Mouse (Mus musculus) G1E (cell line): ENCODE results near the gene Vcl.

Experiments
- CTCF ChIP-seq: IDR thresholded peaks from 2 replicates; pipeline ENCODE4 v1.5.1; 2012; ENCODE audit warnings: low read depth, low read length, inconsistent platforms, mixed read lengths
- GATA1 ChIP-seq: IDR thresholded peaks from 2 replicates; pipeline ENCODE4 v1.6.1; 2012; ENCODE audit warnings: borderline replicate concordance, low read length, inconsistent platforms, mixed read lengths
- GATA2 ChIP-seq: IDR thresholded peaks from 2 replicates; pipeline ENCODE4 v1.6.1; 2012; ENCODE audit warnings: low read depth, low read length, inconsistent platforms, borderline replicate concordance
- TAL1 ChIP-seq: conservative IDR thresholded peaks from 2 replicates; pipeline ENCODE4 v1.6.1; 2012; ENCODE audit warnings: low read depth, low read length, inconsistent platforms, mixed read lengths

GRCm38 (mm10) chr14:21077939-21078338, 148.7 kb downstream of the Vcl start:
- TF ChIP-seq CTCF = no peak
- no peak for TF ChIP-seq GATA1
- TF ChIP-seq TAL1 = no peak
- TF ChIP-seq GATA2 = no peak
